In genomic region chrX:142818057-142818682, GRCm38 (mm10) we compare ENCODE assay signal across 9 mouse cellular contexts.
DNase-seq lines count a peak whose midpoint lies in the region; ATAC-seq and TF ChIP-seq lines count a peak whose summit lies in the region.
"Had no signal": no experiment of that assay in that cellular context is flagged by ENCODE, and none has a peak within 500 bp of the region (broad histone marks: within the 10 kb centered on the region; RNA-seq: fewer than 3 reads in every experiment).

No protein-coding gene starts in this region.

- no peak for TF ChIP-seq POLR2A in embryonic fibroblast, embryonic 13.5 days (IDR thresholded peaks at IDR 0.05; ENCODE audit: low read depth, low read length)

- peaks cover 19% of the 10 kb centered on the region for H3K27me3 ChIP-seq in forebrain, embryonic 10.5 days (ENCODE audit: poor library complexity, severe bottlenecking)
- no peaks in the 10 kb centered on the region for H3K27me3 ChIP-seq in forebrain, embryonic 15.5 days
- no peaks in the 10 kb centered on the region for H3K27me3 ChIP-seq in midbrain, postnatal 0 days (ENCODE audit: insufficient read depth, low read length)

- H3K36me3 ChIP-seq in forebrain, embryonic 10.5 days (replicated peaks): no peaks in the 10 kb centered on the region
- H3K36me3 ChIP-seq in forebrain, embryonic 15.5 days: no peaks in the 10 kb centered on the region
- H3K36me3 ChIP-seq in midbrain, postnatal 0 days (ENCODE audit: insufficient read depth, low read length): no peaks in the 10 kb centered on the region

- no peak overlapping the region for H3K4me3 ChIP-seq in forebrain, embryonic 10.5 days
- no peak overlapping the region for H3K4me3 ChIP-seq in forebrain, embryonic 15.5 days
- no peak overlapping the region for H3K4me3 ChIP-seq in embryonic fibroblast, embryonic 13.5 days (ENCODE audit: insufficient read depth, low read length)
- H3K4me3 ChIP-seq in midbrain, postnatal 0 days (ENCODE audit: low read depth, low read length): no peak overlapping the region
- H3K4me3 ChIP-seq: megakaryocyte, embryonic 14.5 days had no signal

- peak; percentile 23 for DNase-seq in forebrain, embryonic 10.5 days (ENCODE audit: extremely low spot score, low spot score)
- peak; percentile 31 for DNase-seq in urinary bladder, postnatal 25 days (ENCODE audit: low spot score)
- DNase-seq in urinary bladder, postnatal 10 days (ENCODE audit: low spot score): no peak
- DNase-seq in layer of hippocampus, postnatal 14 days (ENCODE audit: low spot score in 2 of 2): peak; percentile 13 to 43
- DNase-seq in midbrain, postnatal 0 days (ENCODE audit: low spot score): peak; percentile 45
- peak; percentile 41 for DNase-seq in thymus, postnatal 14 days

- no peaks in the 10 kb centered on the region for H3K9me3 ChIP-seq in forebrain, embryonic 10.5 days
- no peaks in the 10 kb centered on the region for H3K9me3 ChIP-seq in forebrain, embryonic 15.5 days
- no peaks in the 10 kb centered on the region for H3K9me3 ChIP-seq in midbrain, postnatal 0 days (ENCODE audit: low read length)
- H3K9me3 ChIP-seq: megakaryocyte, embryonic 14.5 days had no signal

- no peak overlapping the region for H3K27ac ChIP-seq in forebrain, embryonic 10.5 days
- no peak overlapping the region for H3K27ac ChIP-seq in forebrain, embryonic 15.5 days (replicated peaks)
- H3K27ac ChIP-seq in embryonic fibroblast, embryonic 13.5 days (ENCODE audit: insufficient read depth, low read length): no peak overlapping the region
- no peak overlapping the region for H3K27ac ChIP-seq in midbrain, postnatal 0 days (ENCODE audit: low read depth, low read length)

- 0 out of 2 replicates have a peak, but pooled peaks have one; percentile 11 for TF ChIP-seq CTCF in embryonic fibroblast, embryonic 13.5 days (IDR thresholded peaks at IDR 0.05; ENCODE audit: borderline replicate concordance, insufficient read depth, low read length)
- TF ChIP-seq CTCF in midbrain, postnatal 0 days (IDR thresholded peaks at IDR 0.05): peak; percentile 78

- no peak overlapping the region for H3K4me2 ChIP-seq in forebrain, embryonic 15.5 days (replicated peaks)
- no peak overlapping the region for H3K4me2 ChIP-seq in midbrain, postnatal 0 days (ENCODE audit: low read depth, low read length, poor library complexity, severe bottlenecking)

- WGBS in forebrain, embryonic 10.5 days: 45% methylated on average over 10 of the region's 10 CpGs
- WGBS in forebrain, embryonic 15.5 days: 44% methylated on average over 10 of the region's 10 CpGs
- WGBS in midbrain, postnatal 0 days: 44% methylated on average over 10 of the region's 10 CpGs

- peaks cover 14% of the 10 kb centered on the region for H3K4me1 ChIP-seq in forebrain, embryonic 10.5 days
- H3K4me1 ChIP-seq in forebrain, embryonic 15.5 days: no peaks in the 10 kb centered on the region
- H3K4me1 ChIP-seq in embryonic fibroblast, embryonic 13.5 days (ENCODE audit: control insufficient read depth, insufficient read depth, low read length): no peaks in the 10 kb centered on the region
- H3K4me1 ChIP-seq in midbrain, postnatal 0 days (ENCODE audit: insufficient read depth, low read length): no peaks in the 10 kb centered on the region

- no peak; the same call in 1 of the 2 replicates for ATAC-seq in forebrain, embryonic 15.5 days (replicated peaks)
- no peak for ATAC-seq in midbrain, postnatal 0 days (ENCODE audit: low FRiP score)

- H3K9ac ChIP-seq in forebrain, embryonic 15.5 days (replicated peaks): no peak overlapping the region
- no peak overlapping the region for H3K9ac ChIP-seq in midbrain, postnatal 0 days (replicated peaks; ENCODE audit: low read length, poor library complexity, severe bottlenecking)
